Mouse (Mus musculus) brain, embryonic 14.5 days (tissue): ENCODE measurements at regions not wholly inside any gene's neighbourhood (a gene's known extent, or its start where the extent isn't known, plus 50 kb on each side); places are given as distances from the start of the nearest gene placed in this dataset.

Experiments
- DNase-seq: peaks from one replicate; pipeline ENCODE4 v3.0.0-alpha.2; 2011; ENCODE audit warnings: low read depth
- CTCF ChIP-seq: fragments of 200-500 bp; IDR thresholded peaks from 2 replicates; pipeline ENCODE4 v1.5.1; 2012; ENCODE audit warnings: inconsistent platforms, mild to moderate bottlenecking, moderate library complexity, borderline replicate concordance; ENCODE audit not compliant: insufficient read depth, insufficient read length; ENCODE audit errors: extremely low read depth
- POLR2A ChIP-seq: fragments of 200-500 bp; IDR thresholded peaks from 2 replicates; pipeline ENCODE4 v1.6.1; 2012; ENCODE audit warnings: mild to moderate bottlenecking, inconsistent platforms, borderline replicate concordance; ENCODE audit not compliant: poor library complexity, insufficient read depth, insufficient read length, severe bottlenecking; ENCODE audit errors: extremely low read depth

DNA sequence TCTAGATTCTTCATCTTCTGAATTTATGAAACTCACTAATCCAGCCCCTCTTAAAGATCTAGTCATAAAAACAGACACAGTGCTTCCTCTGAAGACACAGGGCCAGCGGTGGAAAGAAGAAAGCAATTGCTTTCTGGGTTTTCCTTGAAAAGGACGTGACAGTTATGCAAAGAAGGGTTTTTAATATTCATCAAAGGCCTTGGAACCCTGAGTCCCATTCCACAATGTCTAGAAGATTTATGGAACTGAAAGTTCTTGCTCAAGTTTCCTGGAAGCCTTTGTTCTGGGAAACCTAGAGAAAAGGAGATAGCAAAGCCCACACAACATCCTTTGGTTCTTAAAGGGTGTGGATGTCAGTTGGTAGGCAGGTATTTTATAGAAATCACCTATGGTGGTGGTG, 346.0 kb downstream of the Gm45692 start:
- DNase-seq, result no peak
- TF ChIP-seq CTCF (no peak), POLR2A (no peak)

DNA sequence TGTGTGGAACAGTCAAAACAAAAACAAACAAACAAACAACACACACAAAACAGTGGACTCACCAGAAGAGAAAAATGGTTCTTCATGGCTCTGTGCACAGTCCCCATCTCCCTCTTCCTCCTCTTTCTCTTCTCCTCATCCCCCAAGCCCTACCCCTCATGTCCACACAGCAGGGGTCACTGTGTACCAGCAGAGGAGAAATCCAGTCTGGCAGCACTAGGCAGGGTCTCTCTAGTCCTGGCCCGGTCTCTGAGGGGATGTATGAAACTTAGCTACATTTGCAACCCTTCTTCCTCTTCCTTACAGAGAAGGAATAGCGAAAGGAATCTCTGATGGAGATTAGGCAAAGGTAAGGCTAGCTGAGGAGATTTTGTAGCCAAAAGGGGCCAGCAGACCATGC, 349.1 kb downstream of the Gm45692 start:
- DNase-seq, result no peak

DNA sequence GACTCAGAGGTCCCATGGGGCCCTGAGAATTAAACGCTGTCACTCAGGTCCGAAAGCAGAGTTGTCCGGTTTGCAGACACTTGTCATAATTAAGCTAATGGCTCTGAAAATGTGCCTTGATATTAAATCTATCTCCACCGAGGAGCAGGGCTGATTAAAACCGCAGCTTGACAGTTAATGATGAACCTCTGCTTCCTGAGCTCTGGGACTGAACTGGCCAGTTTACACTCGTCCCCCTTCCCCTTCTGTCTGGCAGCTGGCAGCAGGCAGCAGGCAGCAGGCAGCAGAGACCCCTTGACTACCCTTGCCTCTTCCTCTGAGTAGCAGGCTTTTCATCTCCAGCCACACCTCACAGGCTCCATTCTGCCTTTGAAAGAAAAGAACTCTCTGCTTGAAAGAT, 350.4 kb downstream of the Gm45692 start:
- no peak for TF ChIP-seq CTCF
- TF ChIP-seq POLR2A, result no peak
- peak; percentile 60 for DNase-seq

More for the DNA sequence above, 349.1 kb downstream of the Gm45692 start:
- TF ChIP-seq CTCF (no peak), POLR2A (no peak)

DNA sequence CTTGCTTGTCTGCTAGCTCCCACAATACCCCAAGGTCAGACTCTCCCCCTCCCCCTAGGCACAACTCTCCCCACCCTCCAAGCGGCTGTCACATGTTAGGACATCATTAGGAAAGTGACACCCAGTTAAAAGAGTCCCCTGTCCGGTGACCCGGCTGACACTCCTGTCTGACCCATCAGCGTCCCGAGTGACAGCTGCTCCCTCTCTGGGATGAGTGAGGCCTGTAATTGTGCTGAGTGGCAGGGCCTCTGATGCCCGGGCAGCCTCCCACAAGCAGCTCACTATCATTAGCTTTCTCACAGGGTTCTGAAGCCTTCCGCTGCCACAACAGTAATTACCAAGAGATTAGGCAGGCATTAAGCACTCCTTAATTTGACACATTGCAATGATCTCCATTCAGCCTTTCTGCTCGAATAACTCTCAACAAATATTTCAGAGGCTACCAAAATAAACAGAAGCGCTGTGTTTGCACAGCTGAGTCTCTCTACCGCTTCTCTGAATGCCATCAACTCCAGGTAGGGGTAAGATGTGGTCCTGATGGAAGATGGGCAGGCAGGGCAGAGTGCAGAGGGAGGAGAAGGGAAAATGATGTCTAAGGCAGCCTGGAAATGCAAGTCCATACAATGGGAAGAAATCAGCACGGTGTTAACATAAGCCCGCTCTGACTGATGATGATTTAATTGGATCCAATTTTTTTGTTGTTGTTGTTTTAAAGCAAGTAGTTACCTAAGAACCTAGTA, 352.6 kb downstream of the Gm45692 start:
- DNase-seq, result peak; percentile 93

DNA sequence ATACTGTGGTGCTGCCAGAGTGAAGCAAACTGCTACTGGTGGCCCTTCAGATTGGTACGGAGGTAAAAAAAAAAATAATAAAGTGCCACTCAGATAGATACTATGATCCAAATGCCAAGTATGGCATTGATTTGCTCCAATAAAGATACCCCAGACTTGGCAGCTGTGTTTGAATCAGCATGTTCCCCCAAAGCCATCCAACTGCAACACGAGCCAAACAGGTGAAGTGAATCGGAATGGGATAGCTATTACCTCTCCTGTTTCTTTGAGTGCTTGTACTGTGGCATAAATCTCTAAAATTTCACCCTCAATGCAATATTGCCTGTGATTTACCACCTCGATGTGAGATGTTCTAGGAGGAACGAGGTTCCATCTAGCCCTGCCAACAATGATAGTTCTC, 365.4 kb downstream of the Gm45692 start:
- TF ChIP-seq CTCF (no peak), POLR2A (no peak)
- no peak for DNase-seq

More for the DNA sequence above, 352.6 kb downstream of the Gm45692 start:
- TF ChIP-seq POLR2A (no peak), CTCF (no peak)

DNA sequence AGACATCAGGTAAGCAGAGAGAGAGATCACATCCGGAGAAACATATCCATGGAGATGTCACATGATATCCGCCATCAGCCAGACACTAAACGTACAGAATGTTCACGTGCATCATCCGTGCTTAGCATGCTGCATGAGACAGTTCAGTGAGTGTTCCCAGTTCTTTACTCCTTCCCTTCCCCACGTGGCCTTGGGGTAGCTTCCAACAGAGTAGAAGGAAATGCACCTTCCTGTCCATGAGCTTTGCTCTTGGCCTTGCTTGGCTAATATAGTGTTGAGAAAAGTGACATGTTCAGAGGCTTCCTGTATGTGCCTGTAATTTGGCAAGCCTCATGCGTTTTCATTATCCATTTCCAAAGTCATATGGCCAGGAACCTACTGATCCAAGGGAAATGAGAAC, 368.5 kb downstream of the Gm45692 start:
- TF ChIP-seq CTCF, result no peak
- no peak for TF ChIP-seq POLR2A
- no peak for DNase-seq

DNA sequence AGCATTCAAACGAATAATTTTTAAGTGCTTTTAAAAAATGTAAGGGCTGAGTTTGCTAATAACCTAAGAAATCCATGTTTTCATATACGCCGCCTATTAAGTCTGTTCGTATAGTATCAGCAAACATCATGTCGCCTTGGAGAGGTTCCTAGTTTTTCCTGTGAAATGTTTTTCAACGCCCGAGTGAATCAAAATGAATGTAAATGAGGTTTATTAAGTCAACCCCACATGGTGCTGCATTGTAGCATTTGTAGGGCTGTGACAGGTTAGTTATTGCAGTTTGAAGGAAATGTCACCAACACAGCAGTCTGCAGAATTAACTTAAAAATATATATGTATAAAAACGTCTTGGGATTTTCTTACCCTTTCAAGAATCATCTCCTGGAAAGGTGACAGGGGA, 369.3 kb downstream of the Gm45692 start:
- no peak for TF ChIP-seq POLR2A
- no peak for TF ChIP-seq CTCF
- peak; percentile 82 for DNase-seq

DNA sequence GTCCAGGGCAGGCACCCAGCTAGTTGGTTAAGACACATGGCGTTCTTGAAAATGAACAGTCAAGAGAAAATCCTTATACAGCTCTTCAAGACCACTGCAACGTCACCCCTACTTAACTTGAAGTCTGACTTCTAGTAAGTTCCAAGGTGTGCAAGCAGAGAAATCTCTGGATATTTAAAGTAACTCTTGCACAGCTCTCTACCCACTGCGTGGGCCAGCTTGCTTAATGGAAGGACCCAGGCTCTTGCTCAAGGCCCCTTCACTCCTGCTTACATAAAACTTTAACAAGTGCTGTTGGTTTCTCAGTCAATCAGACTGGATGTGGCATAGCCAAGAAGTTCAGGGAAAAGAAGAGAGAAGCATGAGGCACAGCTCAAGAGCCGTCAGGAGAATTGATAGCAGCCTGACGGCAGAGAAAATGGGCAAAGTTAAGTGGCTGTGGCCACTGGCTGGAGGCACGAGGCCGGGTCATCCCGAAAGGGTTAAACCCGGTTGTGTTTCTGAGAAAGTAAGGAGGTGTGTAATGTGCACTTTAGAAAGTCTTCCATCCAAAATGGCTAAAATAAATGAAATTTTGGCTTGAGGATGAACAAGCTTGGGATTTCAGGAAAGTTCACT, 382.0 kb downstream of the Gm45692 start:
- no peak for TF ChIP-seq POLR2A
- no peak for TF ChIP-seq CTCF
- no peak for DNase-seq

DNA sequence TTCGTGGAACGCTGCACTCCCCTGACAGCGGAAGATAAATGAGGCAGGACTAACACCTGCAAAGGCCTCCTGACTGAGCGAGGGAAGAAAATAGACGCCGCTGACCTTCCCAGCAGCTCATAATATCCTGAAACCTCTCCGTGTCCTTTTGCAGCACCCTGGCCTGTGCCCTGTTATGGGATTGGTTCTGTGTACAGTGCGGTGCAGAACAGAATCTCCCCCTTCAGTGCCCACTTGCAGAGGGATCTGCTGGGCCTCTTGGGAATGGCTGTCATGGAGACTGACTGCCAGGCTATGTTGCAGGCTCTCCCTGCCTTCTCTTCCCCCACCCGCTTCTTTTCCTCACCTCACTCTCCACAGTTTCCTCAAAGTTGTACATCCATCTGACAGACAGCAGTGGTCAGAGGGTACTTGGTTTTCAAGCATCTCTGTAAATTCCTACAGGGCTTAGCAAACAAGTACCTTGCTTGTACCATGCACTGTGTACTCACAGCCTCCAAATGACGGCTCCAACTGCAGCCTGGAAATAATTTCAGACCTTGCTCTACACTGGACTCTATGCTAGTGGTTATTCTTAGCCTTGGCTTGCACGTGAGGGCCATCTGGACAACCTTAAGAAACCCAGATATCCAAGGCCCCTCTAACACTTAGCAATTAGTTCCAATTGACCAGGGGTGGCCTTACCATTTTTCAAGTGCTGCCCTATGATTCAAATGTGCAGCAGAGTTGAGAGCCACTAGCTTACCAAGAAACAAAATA, 382.7 kb downstream of the Gm45692 start:
- DNase-seq, result no peak
- no peak for TF ChIP-seq POLR2A

DNA sequence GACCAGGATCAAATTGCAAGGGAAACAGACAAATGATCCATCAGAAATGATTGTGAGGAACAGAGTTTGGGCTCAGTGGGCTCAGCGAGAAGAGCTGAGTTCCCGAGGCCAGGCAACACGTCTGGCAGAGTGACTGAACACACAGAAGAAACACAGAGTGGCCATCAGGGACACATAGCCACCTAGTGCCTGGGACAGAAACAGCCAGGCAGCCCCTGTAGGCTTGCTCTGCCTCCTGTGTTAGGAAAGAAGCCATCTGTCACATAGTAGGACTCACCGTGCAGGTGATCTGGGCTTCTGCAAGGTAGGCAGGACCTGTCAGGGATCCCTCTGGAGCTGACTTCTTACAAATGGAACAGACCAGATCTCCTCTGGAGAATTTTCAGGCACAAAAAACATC, 383.4 kb downstream of the Gm45692 start:
- TF ChIP-seq POLR2A (no peak), CTCF (no peak)
- DNase-seq, result no peak

DNA sequence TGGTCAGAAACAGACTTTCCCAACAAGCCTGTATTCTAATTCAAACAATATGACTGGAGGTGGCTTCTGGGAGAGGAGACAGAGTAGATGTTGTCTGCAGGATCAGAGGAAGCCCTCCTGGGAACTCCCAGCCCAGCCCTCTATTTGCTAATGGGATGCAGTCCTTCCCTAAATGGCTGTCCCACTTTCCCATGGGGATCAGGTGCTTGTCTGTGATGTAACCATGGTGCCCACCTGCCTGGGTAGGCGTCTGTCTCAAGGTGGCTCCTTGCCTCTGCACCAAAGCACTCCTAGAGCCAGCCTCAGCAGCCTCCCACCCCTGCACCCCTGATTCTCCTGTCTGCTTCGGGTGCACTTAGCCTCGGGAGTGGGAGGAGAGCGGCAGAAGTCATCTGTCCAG, 384.6 kb downstream of the Gm45692 start:
- no peak for TF ChIP-seq CTCF
- no peak for TF ChIP-seq POLR2A
- DNase-seq, result no peak
